Mouse (Mus musculus) neural tube, embryonic 12.5 days (tissue): ENCODE results near the gene Gpr19. TPM values are rescaled to one million over a fixed set of nuclear protein-coding genes. Genes with fewer than 3 reads are reported as not detected.

ENCODE experiments used
- ATAC-seq: fragments of 200-750 bp; cut with Nextera tagmentation; 2 replicates; pipeline ENCODE4 v1.8.0; 2017; ENCODE audit warnings: low read depth, mild to moderate bottlenecking, moderate TSS enrichment, moderate library complexity; ENCODE audit not compliant: low FRiP score
- H3K27ac ChIP-seq: fragments of 300-500 bp; sonication (generic); 2 replicates; pipeline ENCODE4 v1.5.1; 2016
- H3K27me3 ChIP-seq: fragments of 300-500 bp; sonication (generic); replicated peaks from 2 replicates; pipeline ENCODE4 v1.6.1; 2016; ENCODE audit warnings: mild to moderate bottlenecking
- H3K36me3 ChIP-seq: fragments of 300-500 bp; sonication (generic); 2 replicates; pipeline ENCODE4 v1.6.1; 2016; ENCODE audit warnings: mild to moderate bottlenecking
- H3K4me1 ChIP-seq: fragments of 300-500 bp; sonication (generic); 2 replicates; pipeline ENCODE4 v1.6.1; 2016
- H3K4me2 ChIP-seq: fragments of 300-500 bp; sonication (generic); replicated peaks from 2 replicates; pipeline ENCODE4 v1.6.1; 2016; ENCODE audit warnings: mild to moderate bottlenecking
- H3K4me3 ChIP-seq: fragments of 300-500 bp; sonication (generic); 2 replicates; pipeline ENCODE4 v1.5.1; 2016
- H3K9ac ChIP-seq: fragments of 300-500 bp; sonication (generic); 2 replicates; pipeline ENCODE4 v1.6.1; 2016; ENCODE audit warnings: mild to moderate bottlenecking
- H3K9me3 ChIP-seq: fragments of 300-500 bp; sonication (generic); 2 replicates; pipeline ENCODE4 v1.6.1; 2016; ENCODE audit warnings: mild to moderate bottlenecking
- WGBS: fragments of 180-500 bp; shearing (Covaris S2); methylation state at CpG from one replicate; pipeline ENCODE4 v1.1.7; 2016; 5-methylcytosine and 5-hydroxymethylcytosine counted together
- polyA plus RNA-seq: library from polyadenylated mRNA; unstranded; fragments of >200 nt; fragmentation: Nextera tagmentation; extraction: Ambion mirVana; gene quantifications from 2 replicates; pipeline ENCODE4 v1.2.1, GENCODE M21; 2016

Gene Gpr19
- polyA plus RNA-seq = 33.2 and 35.7 TPM in 2 replicates

DNA sequence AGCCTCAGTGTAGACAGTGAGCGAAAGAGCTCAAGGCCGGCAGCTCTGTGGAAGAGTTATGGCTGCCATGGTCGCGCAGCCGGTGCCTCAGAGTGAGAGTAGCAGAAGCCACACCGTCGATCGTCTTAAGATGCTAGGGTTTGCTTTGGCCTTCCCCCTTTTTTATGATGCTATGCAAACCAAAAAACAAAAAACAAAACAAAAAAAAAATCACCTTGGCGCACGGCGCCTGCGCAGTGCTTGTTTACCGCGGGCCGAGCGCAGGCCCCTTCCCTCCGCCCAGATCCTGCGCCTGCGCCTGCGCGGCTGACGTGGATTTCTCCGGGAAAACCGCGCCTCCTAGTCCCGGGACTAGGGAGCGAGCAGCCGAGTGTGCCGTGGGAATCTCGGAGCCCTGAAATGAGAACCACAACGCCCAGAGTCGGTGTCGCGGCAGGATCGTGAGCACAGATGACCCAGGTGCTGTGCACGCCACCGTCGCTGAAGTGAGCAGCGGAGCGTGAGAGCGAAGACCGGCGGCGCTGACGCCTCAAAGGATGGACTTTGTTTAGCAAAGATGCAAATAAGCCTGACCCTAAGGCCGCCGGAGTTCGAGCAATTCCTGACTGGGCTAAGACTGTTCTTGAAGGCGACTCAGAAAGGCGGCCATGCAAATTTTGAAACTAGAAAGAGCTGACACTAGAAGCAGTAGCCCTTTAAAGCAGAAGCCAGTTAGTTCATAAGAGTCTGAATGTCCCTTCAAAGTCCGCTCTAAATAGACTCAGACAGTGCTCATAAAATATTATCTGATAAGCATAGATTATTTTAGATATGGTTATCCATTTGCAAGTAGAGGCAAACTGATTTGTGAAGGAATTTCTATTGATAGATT is at the start of gene Gpr19:
Gene Gpr19 (minus strand): TSS at position 484 of the 871 bp plus-strand sequence.
- Histone ChIP-seq H3K4me3 (peak within 1 kb of the TSS; percentile 48), H3K4me2 (peak within 1 kb of the TSS; percentile 75), H3K36me3 (no peaks in the 10 kb centered on the region), H3K9me3 (no peaks in the 10 kb centered on the region), H3K4me1 (peaks cover 8% of the 10 kb centered on the region; the same call in 1 of the 2 replicates), H3K9ac (peak within 1 kb of the TSS; percentile 82), H3K27ac (peak within 1 kb of the TSS; percentile 99), H3K27me3 (no peaks in the 10 kb centered on the region)
- under 1% methylated on average over 51 of the region's 51 CpGs for WGBS
- ATAC-seq = peak; percentile 93

GRCm38 (mm10) chr6:134947311-134948087 is 49.1 kb upstream of the Gpr19 start:
- Histone ChIP-seq H3K9ac (no peak overlapping the region), H3K9me3 (no peaks in the 10 kb centered on the region), H3K4me3 (no peak overlapping the region), H3K4me2 (no peak overlapping the region), H3K27ac (no peak overlapping the region), H3K36me3 (peaks cover 3% of the 10 kb centered on the region; the same call in 1 of the 2 replicates), H3K4me1 (no peaks in the 10 kb centered on the region), H3K27me3 (no peaks in the 10 kb centered on the region)
- whole genome bisulfite sequencing = 50% methylated on average over 13 of the region's 13 CpGs
- 0 out of 2 replicates have a peak, but pooled peaks have one; percentile 21 for ATAC-seq

DNA sequence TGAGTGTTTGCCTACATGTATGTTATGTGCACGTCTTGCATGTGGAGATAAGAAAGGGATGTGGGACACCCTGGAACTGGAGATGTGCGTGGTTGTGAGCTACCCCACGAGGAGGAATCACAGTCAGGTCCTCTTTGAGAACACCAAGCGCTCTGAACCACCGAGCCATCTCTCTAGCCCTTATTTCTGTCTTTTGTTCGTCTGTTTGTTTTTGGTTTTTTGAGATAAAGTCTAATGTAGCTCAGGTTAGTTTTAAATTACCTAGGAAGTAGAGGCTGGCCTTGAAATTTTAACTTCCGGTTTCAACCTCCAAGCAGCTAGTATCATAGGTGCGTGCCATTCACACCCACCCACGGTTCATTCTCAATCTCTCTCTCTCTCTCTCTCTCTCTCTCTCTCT is 48.5 kb upstream of the Gpr19 start:
- no peak for ATAC-seq
- Histone ChIP-seq H3K27me3 (no peaks in the 10 kb centered on the region), H3K4me2 (no peak overlapping the region), H3K4me3 (no peak overlapping the region), H3K27ac (no peak overlapping the region), H3K9ac (no peak overlapping the region), H3K36me3 (peaks cover 5% of the 10 kb centered on the region; the same call in 1 of the 2 replicates), H3K4me1 (no peaks in the 10 kb centered on the region), H3K9me3 (no peaks in the 10 kb centered on the region)
- WGBS = 87% methylated on average over 9 of the region's 9 CpGs

DNA sequence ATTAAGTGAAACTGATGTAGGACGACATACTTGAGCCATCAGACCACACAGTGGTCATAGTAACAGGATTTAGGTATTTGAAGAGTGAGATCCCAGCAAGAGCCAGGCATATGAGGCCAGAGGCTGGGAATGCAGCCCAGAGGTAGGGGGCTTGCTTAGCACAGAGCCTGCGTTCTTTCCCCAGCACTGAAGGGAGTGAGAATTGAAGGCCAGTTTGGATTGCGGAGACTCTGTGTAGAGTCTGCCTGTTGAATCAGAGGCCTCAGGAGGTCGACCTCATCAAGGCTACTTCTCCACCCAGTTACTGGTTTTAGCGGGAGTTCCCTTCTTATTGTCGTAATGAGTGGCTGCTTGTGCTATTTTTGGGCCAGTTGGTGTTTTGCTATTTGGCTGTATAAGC is 47.7 kb upstream of the Gpr19 start:
- Histone ChIP-seq H3K4me3 (no peak overlapping the region), H3K9ac (no peak overlapping the region), H3K4me1 (no peaks in the 10 kb centered on the region), H3K36me3 (peaks cover 13% of the 10 kb centered on the region; the same call in 1 of the 2 replicates), H3K27ac (no peak overlapping the region), H3K27me3 (no peaks in the 10 kb centered on the region), H3K9me3 (no peaks in the 10 kb centered on the region), H3K4me2 (no peak overlapping the region)
- no peak for ATAC-seq
- 75% methylated on average over 6 of the region's 6 CpGs for WGBS

- Histone ChIP-seq H3K27me3 (no peaks in the 10 kb centered on the region), H3K27ac (no peak overlapping the region), H3K4me1 (no peaks in the 10 kb centered on the region), H3K9me3 (no peaks in the 10 kb centered on the region), H3K36me3 (0 out of 2 replicates have a peak, but pooled peaks cover 10% of the 10 kb centered on the region), H3K9ac (no peak overlapping the region), H3K4me2 (no peak overlapping the region), H3K4me3 (no peak overlapping the region)
- WGBS = 85% methylated on average over 13 of the region's 13 CpGs
- ATAC-seq = no peak
Measured at GRCm38 (mm10) chr6:134943759-134944407, 45.5 kb upstream of the Gpr19 start.

DNA sequence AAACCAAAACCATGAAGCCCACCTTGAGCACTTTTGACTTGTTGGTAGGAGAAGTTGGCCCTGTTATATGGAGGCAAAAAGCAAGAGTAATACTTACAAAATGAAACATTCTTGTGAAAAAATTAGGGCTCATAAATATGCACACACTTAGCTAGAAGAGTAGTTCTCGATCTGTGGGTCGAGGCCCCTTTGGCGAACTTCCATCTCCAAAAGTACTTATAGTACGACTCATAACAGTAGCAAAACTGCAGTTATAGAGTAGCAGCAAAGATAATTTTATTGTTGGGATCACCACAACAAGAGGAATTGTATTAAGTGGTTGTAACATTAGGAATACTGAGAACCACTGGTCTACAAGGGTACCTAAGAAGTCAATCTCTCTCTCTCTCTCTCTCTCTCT is 41.4 kb upstream of the Gpr19 start:
- Histone ChIP-seq H3K27me3 (no peaks in the 10 kb centered on the region), H3K9ac (no peak overlapping the region), H3K4me1 (no peaks in the 10 kb centered on the region), H3K9me3 (no peaks in the 10 kb centered on the region), H3K4me3 (no peak overlapping the region), H3K27ac (no peak overlapping the region), H3K36me3 (0 out of 2 replicates have a peak, but pooled peaks cover 10% of the 10 kb centered on the region), H3K4me2 (no peak overlapping the region)
- ATAC-seq = no peak
- 89% methylated on average over 4 of the region's 4 CpGs for WGBS

- 96% methylated on average over 5 of the region's 5 CpGs for WGBS
- peaks cover 9% of the 10 kb centered on the region for H3K4me1 ChIP-seq
Measured at GRCm38 (mm10) chr6:134934305-134934704, 35.9 kb upstream of the Gpr19 start.

GRCm38 (mm10) chr6:134933207-134933558 is 34.8 kb upstream of the Gpr19 start:
- no peak overlapping the region for H3K4me3 ChIP-seq
- H3K9me3 ChIP-seq = no peaks in the 10 kb centered on the region
- WGBS = 88% methylated on average over 2 of the region's 2 CpGs
- H3K4me1 ChIP-seq = peaks cover 9% of the 10 kb centered on the region
- H3K4me2 ChIP-seq = no peak overlapping the region
- H3K27me3 ChIP-seq = no peaks in the 10 kb centered on the region
- no peaks in the 10 kb centered on the region for H3K36me3 ChIP-seq
- no peak for ATAC-seq
- no peak overlapping the region for H3K9ac ChIP-seq
- no peak overlapping the region for H3K27ac ChIP-seq

More at GRCm38 (mm10) chr6:134934305-134934704, 35.9 kb upstream of the Gpr19 start:
- no peaks in the 10 kb centered on the region for H3K9me3 ChIP-seq
- no peak overlapping the region for H3K9ac ChIP-seq
- H3K27me3 ChIP-seq = no peaks in the 10 kb centered on the region
- H3K27ac ChIP-seq = no peak overlapping the region
- ATAC-seq = no peak
- no peak overlapping the region for H3K4me2 ChIP-seq
- no peak overlapping the region for H3K4me3 ChIP-seq
- no peaks in the 10 kb centered on the region for H3K36me3 ChIP-seq

GRCm38 (mm10) chr6:134932486-134933206 is 34.3 kb upstream of the Gpr19 start:
- no peak for ATAC-seq

DNA sequence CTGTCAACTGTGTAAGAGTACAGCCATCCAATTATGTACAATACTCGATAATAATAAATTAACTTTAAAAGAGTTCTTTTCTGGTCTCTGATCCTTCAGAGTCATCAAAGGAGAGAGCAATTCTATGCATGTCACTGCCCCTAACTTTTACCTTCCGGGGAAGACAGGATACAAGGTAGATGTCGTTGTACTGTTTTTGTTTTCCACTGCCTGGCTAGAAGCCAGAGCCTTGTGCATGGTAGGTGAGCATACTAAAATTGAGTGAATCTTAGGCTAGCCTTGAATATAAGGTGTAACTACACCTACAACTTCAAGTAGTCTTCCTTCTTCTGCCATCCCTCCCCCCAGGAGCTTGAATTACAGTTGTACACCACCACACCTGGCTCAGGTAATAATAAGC is 32.8 kb upstream of the Gpr19 start:
- peak overlapping the region; percentile 92 for H3K4me2 ChIP-seq
- H3K4me3 ChIP-seq = no peak overlapping the region
- peaks cover 21% of the 10 kb centered on the region for H3K4me1 ChIP-seq
- 85% methylated on average over 3 of the region's 3 CpGs for WGBS
- H3K27ac ChIP-seq = no peak overlapping the region
- H3K27me3 ChIP-seq = no peaks in the 10 kb centered on the region
- H3K9me3 ChIP-seq = no peaks in the 10 kb centered on the region
- H3K9ac ChIP-seq = no peak overlapping the region
- no peak for ATAC-seq
- H3K36me3 ChIP-seq = no peaks in the 10 kb centered on the region

More at GRCm38 (mm10) chr6:134932486-134933206, 34.3 kb upstream of the Gpr19 start:
- Histone ChIP-seq H3K9me3 (no peaks in the 10 kb centered on the region), H3K36me3 (no peaks in the 10 kb centered on the region), H3K4me2 (no peak overlapping the region; the same call in 1 of the 2 replicates), H3K27me3 (no peaks in the 10 kb centered on the region), H3K9ac (no peak overlapping the region), H3K27ac (no peak overlapping the region), H3K4me3 (no peak overlapping the region), H3K4me1 (peaks cover 9% of the 10 kb centered on the region)
- WGBS = 86% methylated on average over 12 of the region's 12 CpGs

DNA sequence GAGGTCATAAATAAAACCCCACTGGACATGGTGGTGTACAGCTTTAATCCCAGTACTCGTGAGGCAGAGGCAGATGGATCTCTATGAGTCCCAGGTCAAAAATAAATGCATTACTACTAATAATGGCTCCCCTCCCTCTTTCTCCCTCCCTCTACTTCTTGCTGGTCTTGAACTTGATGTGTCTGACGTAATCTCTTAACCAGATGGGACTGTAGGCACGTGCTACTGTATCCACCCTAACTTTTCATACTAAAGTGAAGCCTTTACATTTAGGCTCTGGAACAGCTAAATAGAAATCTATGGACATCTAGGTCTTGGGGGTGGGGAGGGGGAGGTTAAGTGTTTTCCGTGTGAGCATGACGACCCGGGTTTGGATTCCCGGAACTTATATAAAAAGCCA is 32.0 kb upstream of the Gpr19 start:
- peaks cover 22% of the 10 kb centered on the region for H3K4me1 ChIP-seq
- 76% methylated on average over 7 of the region's 7 CpGs for WGBS
- H3K36me3 ChIP-seq = no peaks in the 10 kb centered on the region
- H3K4me3 ChIP-seq = peak overlapping the region; percentile 29
- no peaks in the 10 kb centered on the region for H3K9me3 ChIP-seq
- peak overlapping the region; percentile 92 for H3K4me2 ChIP-seq
- H3K27me3 ChIP-seq = no peaks in the 10 kb centered on the region
- no peak for ATAC-seq
- H3K9ac ChIP-seq = no peak overlapping the region
- no peak overlapping the region for H3K27ac ChIP-seq
